Mouse (Mus musculus) G1E (cell line): Measurements from ENCODE around the gene Rbbp8nl. TPM values are rescaled to one million over a fixed set of nuclear protein-coding genes. Genes with fewer than 3 reads are reported as not detected.
"Not testable (repeated sequence)": the region's sequence is repeated elsewhere in the genome, so short reads cannot be mapped to it uniquely, and the experiment has no call there.

Source experiments
- ATAC-seq: 2 replicates; pipeline ENCODE4 v1.8.0; 2016; ENCODE audit warnings: mild to moderate bottlenecking; ENCODE audit not compliant: insufficient number of reproducible peaks, poor library complexity, low FRiP score, severe bottlenecking; ENCODE audit errors: extremely low read depth
- DNase-seq: peaks from one replicate; pipeline ENCODE4 v3.0.0; 2012; ENCODE audit warnings: low spot score
- H3K27me3 ChIP-seq: 2 replicates; pipeline ENCODE4 v1.6.1; 2012; ENCODE audit warnings: mild to moderate bottlenecking, low read length, inconsistent platforms; ENCODE audit not compliant: insufficient read depth
- H3K36me3 ChIP-seq: replicated peaks from 2 replicates; pipeline ENCODE3; 2012; ENCODE audit warnings: mild to moderate bottlenecking, inconsistent platforms
- H3K4me1 ChIP-seq: 2 replicates; pipeline ENCODE4 v1.6.1; 2012; ENCODE audit warnings: low read depth, low read length, inconsistent platforms, mixed read lengths; ENCODE audit not compliant: insufficient read depth
- H3K4me3 ChIP-seq: 2 replicates; pipeline ENCODE4 v1.5.1; 2012; ENCODE audit warnings: low read depth, mild to moderate bottlenecking, inconsistent platforms, low read length, moderate library complexity, mixed read lengths
- H3K9me3 ChIP-seq: replicated peaks from 2 replicates; pipeline ENCODE4 v1.6.1; 2012; ENCODE audit warnings: inconsistent platforms
- CTCF ChIP-seq: IDR thresholded peaks from 2 replicates; pipeline ENCODE4 v1.5.1; 2012; ENCODE audit warnings: low read depth, low read length, inconsistent platforms, mixed read lengths
- GATA1 ChIP-seq: IDR thresholded peaks from 2 replicates; pipeline ENCODE4 v1.6.1; 2012; ENCODE audit warnings: borderline replicate concordance, low read length, inconsistent platforms, mixed read lengths
- GATA2 ChIP-seq: IDR thresholded peaks from 2 replicates; pipeline ENCODE4 v1.6.1; 2012; ENCODE audit warnings: low read depth, low read length, inconsistent platforms, borderline replicate concordance
- POLR2AphosphoS5 ChIP-seq: IDR thresholded peaks from 2 replicates; pipeline ENCODE4 v1.6.1; 2012; ENCODE audit warnings: low read depth, low read length, inconsistent platforms; ENCODE audit not compliant: insufficient replicate concordance
- TAL1 ChIP-seq: conservative IDR thresholded peaks from 2 replicates; pipeline ENCODE4 v1.6.1; 2012; ENCODE audit warnings: low read depth, low read length, inconsistent platforms, mixed read lengths
- polyA plus RNA-seq: library from polyadenylated mRNA; stranded (reverse); fragments of >175 nt; gene quantifications from 2 replicates; pipeline ENCODE4 v1.2.3, GENCODE M21; 2012
- total RNA-seq, 2 experiments: library from RNA; stranded (forward) in 1 of 2; stranded (reverse) in 1 of 2; fragments of 200-1000 nt in 1 of 2; fragments of >200 nt in 1 of 2; fragmentation: Nextera tagmentation in 1 of 2; gene quantifications; 2 replicates each; pipeline ENCODE4 v1.2.3; 2014 to 2017

The Rbbp8nl gene
- total and polyA plus RNA-seq, 3 experiments, result 0.11 TPM; not detected in 2

DNA sequence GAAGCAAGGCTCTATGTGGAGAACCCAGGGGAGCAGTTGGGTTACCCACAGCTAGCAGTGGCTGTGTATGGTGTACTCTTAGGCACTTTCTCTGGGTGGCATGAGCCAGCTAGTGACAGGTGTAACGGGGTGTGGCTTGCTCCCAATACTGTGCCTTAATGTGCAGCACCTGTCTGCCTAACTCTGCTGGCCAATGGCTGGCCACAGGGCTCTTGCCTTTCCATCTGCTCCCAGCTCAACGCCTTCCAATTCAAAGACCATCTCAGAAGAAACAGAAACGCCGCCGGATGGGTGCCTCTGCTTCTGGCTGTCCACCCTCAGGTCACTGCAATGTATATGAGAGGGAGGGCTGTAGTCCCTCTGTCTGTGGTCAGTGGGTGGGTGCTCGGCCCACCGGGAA, 27.8 kb downstream of the Rbbp8nl start:
- Histone ChIP-seq H3K4me3 (no peak overlapping the region), H3K36me3 (peaks cover 93% of the 10 kb centered on the region), H3K4me1 (peaks cover 31% of the 10 kb centered on the region), H3K9me3 (no peaks in the 10 kb centered on the region), H3K27me3 (no peaks in the 10 kb centered on the region)
- no peak for ATAC-seq
- TF ChIP-seq CTCF (no peak), TAL1 (no peak), POLR2AphosphoS5 (no peak), GATA1 (no peak), GATA2 (no peak)
- no peak for DNase-seq

DNA sequence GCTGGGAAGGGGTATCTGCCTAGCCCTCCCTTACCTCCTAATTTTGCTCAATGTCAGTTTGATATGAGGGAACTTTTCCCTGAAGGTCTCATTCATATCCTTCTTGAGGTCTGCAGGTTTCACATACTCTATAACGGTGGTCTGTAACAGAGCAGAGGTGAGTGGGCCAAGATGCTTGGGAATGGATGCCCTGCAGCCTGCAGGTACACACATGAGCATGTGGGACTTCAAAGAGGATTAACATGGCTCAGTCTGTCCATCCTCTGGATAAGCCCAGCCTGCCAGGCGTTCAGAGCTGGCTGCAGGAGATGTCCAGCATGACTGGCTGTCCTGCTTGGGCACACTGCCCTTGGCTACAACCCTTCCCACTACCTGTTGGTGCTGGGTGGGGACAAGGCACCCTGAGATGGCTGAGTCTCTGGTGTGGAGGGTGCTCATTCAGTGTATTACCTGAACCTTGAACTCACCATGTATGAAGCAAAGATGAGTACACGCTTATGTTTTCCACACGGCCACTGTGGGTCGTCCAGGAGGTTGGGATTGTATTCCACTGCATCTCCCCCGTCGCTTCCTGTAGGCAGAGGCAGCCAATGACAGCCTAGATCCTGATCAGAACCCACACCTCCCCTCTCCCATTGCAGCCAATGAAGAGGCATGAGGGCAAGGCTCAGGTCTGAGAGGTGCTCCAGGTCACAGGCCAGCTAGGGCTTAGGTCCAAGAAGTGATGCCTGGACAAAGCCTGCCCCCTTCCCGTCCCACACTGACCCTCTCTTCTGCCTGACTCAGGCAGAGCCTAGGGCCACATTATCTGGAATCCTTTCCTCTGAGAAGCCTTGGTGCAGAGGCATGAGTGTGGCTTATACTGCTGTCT, 28.8 kb downstream of the Rbbp8nl start:
- no peak overlapping the region for H3K4me3 ChIP-seq
- TF ChIP-seq POLR2AphosphoS5 (0 out of 2 replicates have a peak, but pooled peaks have one; percentile 49), CTCF (no peak)
- peaks cover 41% of the 10 kb centered on the region for H3K4me1 ChIP-seq
- peaks cover 82% of the 10 kb centered on the region for H3K36me3 ChIP-seq
- no peaks in the 10 kb centered on the region for H3K27me3 ChIP-seq
- DNase-seq (no peak), ATAC-seq (no peak)
- H3K9me3 ChIP-seq, result no peaks in the 10 kb centered on the region

DNA sequence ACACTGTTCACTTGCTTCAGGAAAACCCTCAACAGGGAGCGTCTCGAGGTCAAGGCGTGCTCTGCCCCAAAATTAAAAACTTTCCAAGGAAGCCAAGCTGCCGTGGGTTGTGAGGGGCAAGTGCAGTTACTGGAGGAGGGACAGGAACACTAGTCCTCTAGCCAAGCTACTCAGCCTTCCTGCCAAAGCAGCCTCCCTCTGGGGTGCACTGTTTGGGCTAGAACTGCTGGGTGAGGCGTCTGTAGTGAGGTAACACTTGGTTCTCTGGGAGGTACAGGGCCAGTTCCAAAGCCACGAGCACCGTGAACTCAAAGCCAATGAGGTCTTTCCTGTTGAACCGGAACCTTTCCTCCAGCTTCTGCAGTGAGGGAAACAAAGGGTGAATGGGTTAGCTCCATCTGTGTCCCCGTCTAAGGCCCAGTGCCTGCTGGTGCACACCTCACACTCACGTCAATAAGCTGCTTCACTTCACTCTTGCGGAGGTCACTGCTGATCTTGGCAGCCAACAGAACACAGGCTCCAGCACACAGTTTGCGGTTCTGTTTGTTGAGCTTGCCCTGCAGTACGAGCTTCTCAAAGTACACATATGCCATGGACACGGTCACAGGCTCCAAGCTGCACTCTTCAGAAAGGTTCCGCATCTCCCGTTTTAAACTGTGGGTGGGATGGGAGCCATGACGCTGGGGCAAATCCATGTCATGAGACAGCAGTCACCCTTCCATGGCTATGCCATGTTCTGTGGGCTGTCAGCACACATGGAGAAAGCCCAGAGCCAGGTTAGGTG, 29.7 kb downstream of the Rbbp8nl start:
- Histone ChIP-seq H3K4me1 (peaks cover 49% of the 10 kb centered on the region), H3K36me3 (peaks cover 78% of the 10 kb centered on the region)
- not testable (repeated sequence) for ATAC-seq, H3K27me3 ChIP-seq, DNase-seq, H3K4me3 ChIP-seq, H3K9me3 ChIP-seq
- peak; percentile 68; the same call in 1 of the 2 replicates for TF ChIP-seq POLR2AphosphoS5

DNA sequence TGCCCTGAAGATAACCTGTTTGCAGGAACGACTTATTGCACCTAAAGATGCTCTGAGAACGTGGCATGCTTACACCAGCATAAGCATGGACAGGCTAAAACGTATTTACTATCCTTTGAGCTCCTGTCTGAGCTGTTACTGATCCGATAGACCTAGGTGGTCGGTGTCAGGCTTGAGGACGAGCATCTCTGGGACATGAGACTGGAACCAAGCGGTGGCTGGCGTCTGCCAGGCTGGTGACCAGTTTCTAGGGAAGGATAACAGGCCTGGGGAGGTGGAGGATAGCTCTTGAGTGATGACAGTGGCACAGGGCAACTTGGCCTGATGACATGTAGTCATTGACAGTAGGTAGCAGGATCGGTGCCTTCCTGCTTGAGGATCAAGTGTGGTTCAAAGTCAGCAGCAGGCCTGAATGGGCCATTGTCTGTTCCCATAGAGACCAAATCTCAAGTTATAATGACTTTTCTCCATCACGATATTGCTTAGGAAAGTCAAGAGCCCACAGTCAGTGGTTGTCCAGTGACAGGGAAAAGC, 30.7 kb downstream of the Rbbp8nl start:
- H3K36me3 ChIP-seq, result peaks cover 75% of the 10 kb centered on the region
- not testable (repeated sequence) for H3K9me3 ChIP-seq, ATAC-seq, H3K27me3 ChIP-seq, DNase-seq
- 0 out of 2 replicates have a peak, but pooled peaks have one; percentile 56 for TF ChIP-seq POLR2AphosphoS5
- H3K4me3 ChIP-seq, result peak overlapping the region; percentile 53; the same call in 1 of the 2 replicates
- H3K4me1 ChIP-seq, result peaks cover 57% of the 10 kb centered on the region

DNA sequence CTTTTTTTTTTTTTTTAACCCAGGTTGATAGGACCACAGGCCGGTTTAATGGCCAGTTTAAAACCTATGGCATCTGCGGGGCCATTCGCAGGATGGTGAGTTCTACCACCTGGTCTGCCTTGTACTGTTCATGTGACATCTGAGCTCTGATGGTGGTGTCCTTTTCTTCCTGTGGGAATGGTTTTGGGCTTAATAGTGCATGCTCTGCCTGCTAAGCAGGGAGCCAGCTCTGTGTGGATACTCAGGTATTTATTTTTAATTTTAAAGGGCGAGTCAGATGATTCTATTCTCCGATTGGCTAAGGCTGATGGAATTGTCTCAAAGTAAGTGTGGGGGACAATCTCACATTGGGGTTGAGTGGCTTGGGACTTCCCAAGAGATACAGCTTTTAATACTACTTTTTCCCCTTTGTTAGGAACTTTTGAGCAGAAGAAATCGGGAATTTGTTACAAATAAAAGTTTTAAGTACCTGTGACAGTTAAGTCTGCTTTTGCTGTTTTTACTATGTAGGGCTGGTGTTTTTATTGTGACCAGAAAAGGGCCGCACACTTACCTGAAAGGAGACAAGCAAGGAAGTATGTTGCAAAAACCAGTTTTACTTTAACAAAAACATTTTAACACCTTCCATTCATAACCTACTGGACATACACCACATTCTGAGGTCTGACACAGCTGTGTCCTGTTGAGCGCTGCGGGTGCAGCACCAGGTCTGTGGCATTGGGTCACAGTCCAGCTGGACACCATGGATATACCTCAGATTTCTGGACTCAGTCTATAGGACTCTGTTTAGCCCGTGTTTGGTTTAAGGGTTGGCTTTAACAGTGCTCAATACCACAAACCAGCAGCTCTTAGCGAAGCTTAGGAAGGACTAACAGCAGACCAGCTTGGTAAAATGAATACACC, 31.5 kb downstream of the Rbbp8nl start:
- ATAC-seq (no peak), DNase-seq (no peak)
- H3K9me3 ChIP-seq, result no peaks in the 10 kb centered on the region
- no peaks in the 10 kb centered on the region for H3K27me3 ChIP-seq
- peaks cover 58% of the 10 kb centered on the region for H3K4me1 ChIP-seq
- TF ChIP-seq TAL1 (no peak), GATA2 (no peak), CTCF (no peak), POLR2AphosphoS5 (no peak), GATA1 (no peak)
- H3K4me3 ChIP-seq, result peak overlapping the region; percentile 97
- H3K36me3 ChIP-seq, result peaks cover 69% of the 10 kb centered on the region

DNA sequence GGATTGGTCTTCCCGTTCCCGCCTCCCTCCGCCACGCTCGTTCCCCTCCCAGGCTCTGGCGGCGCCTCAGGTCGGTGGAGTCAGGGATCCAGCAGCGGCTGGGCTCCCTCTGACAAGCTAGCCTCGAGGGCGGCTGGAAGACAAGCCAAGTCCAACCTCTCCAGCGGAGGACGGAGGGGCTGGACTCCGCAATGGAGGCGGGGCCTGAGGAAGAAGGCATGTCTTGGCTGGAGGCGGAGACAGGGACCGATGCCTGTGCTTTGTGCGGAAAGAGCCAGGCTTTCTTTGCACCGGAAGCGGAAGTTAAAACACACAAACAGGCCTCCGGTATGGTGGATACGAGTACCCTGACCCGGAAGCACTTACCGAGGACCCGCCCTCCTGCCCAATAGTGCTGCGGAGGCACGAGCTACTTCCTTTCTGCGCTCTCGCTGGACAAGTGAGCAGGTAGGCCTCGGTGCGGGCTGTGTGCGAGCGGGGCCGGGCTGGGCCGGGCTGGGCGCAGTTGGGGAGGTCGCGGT, 32.6 kb downstream of the Rbbp8nl start, which contains the start of gene Rps21:
TSS of gene Rps21 (plus strand) at position 377 of the 521 bp plus-strand sequence.
- peak within 1 kb of the TSS; percentile 97 for H3K4me3 ChIP-seq
- TF ChIP-seq TAL1 (no peak), CTCF (no peak), POLR2AphosphoS5 (no peak), GATA1 (no peak)
- ATAC-seq (peak; percentile 86), DNase-seq (peak; percentile 98)
- H3K9me3 ChIP-seq, result no peaks in the 10 kb centered on the region
- H3K36me3 ChIP-seq, result peaks cover 57% of the 10 kb centered on the region
- no peaks in the 10 kb centered on the region for H3K27me3 ChIP-seq
- H3K4me1 ChIP-seq, result peaks cover 58% of the 10 kb centered on the region
